Mouse (Mus musculus): ENCODE data around the gene Fshr. TPM values are rescaled to one million over a fixed set of nuclear protein-coding genes. Genes with fewer than 3 reads are reported as not detected.
"Not testable (repeated sequence)": the region's sequence is repeated elsewhere in the genome, so short reads cannot be mapped to it uniquely, and the experiment has no call there.

The Fshr gene
- polyA plus RNA-seq, 1 experiment: not detected

- Histone ChIP-seq H3K27ac (ENCODE audit: insufficient read depth, low read length) (no peak overlapping the region), H3K27me3 (ENCODE audit: control insufficient read depth, insufficient read depth, low read length, poor library complexity, severe bottlenecking) (no peaks in the 10 kb centered on the region), H3K9me3 (replicated peaks; ENCODE audit: control insufficient read depth, insufficient read depth, low read length, poor library complexity, severe bottlenecking) (no peaks in the 10 kb centered on the region), H3K9ac (ENCODE audit: low read depth, poor library complexity, severe bottlenecking) (no peak overlapping the region), H3K4me1 (ENCODE audit: control insufficient read depth, insufficient read depth, low read length) (no peaks in the 10 kb centered on the region), H3K4me3 (ENCODE audit: low read depth, low read length) (no peak overlapping the region), H3K36me3 (ENCODE audit: control insufficient read depth, insufficient read depth, low read length, poor library complexity, severe bottlenecking) (no peaks in the 10 kb centered on the region)
- TF ChIP-seq CTCF (IDR thresholded peaks at IDR 0.05; ENCODE audit: low read depth, low read length): no peak
- TF ChIP-seq EP300 (IDR thresholded peaks at IDR 0.05; ENCODE audit: insufficient read depth, low read depth, low read length): no peak
- TF ChIP-seq POLR2A (IDR thresholded peaks at IDR 0.05; ENCODE audit: insufficient read depth, low read length): no peak
Observed at GRCm38 (mm10) chr17:89144806-89145205, 55.7 kb downstream of the Fshr start.

GRCm38 (mm10) chr17:89120023-89120422 lies 80.5 kb downstream of the Fshr start:
- TF ChIP-seq POLR2A (IDR thresholded peaks at IDR 0.05; ENCODE audit: insufficient read depth, low read length): no peak
- no peak for TF ChIP-seq EP300 (IDR thresholded peaks at IDR 0.05; ENCODE audit: insufficient read depth, low read depth, low read length)
- no peak for TF ChIP-seq CTCF (IDR thresholded peaks at IDR 0.05; ENCODE audit: low read depth, low read length)
- Histone ChIP-seq H3K9me3 (replicated peaks; ENCODE audit: control insufficient read depth, insufficient read depth, low read length, poor library complexity, severe bottlenecking) (no peaks in the 10 kb centered on the region), H3K27me3 (ENCODE audit: control insufficient read depth, insufficient read depth, low read length, poor library complexity, severe bottlenecking) (no peaks in the 10 kb centered on the region), H3K9ac (ENCODE audit: low read depth, poor library complexity, severe bottlenecking) (no peak overlapping the region), H3K36me3 (ENCODE audit: control insufficient read depth, insufficient read depth, low read length, poor library complexity, severe bottlenecking) (no peaks in the 10 kb centered on the region), H3K27ac (ENCODE audit: insufficient read depth, low read length) (no peak overlapping the region), H3K4me1 (ENCODE audit: control insufficient read depth, insufficient read depth, low read length) (no peaks in the 10 kb centered on the region), H3K4me3 (ENCODE audit: low read depth, low read length) (no peak overlapping the region)

GRCm38 (mm10) chr17:89119250-89119649 lies 81.2 kb downstream of the Fshr start:
- Histone ChIP-seq H3K9me3 (replicated peaks; ENCODE audit: control insufficient read depth, insufficient read depth, low read length, poor library complexity, severe bottlenecking) (no peaks in the 10 kb centered on the region), H3K27ac (ENCODE audit: insufficient read depth, low read length) (no peak overlapping the region), H3K4me1 (ENCODE audit: control insufficient read depth, insufficient read depth, low read length) (no peaks in the 10 kb centered on the region), H3K36me3 (ENCODE audit: control insufficient read depth, insufficient read depth, low read length, poor library complexity, severe bottlenecking) (no peaks in the 10 kb centered on the region), H3K9ac (ENCODE audit: low read depth, poor library complexity, severe bottlenecking) (no peak overlapping the region), H3K27me3 (ENCODE audit: control insufficient read depth, insufficient read depth, low read length, poor library complexity, severe bottlenecking) (no peaks in the 10 kb centered on the region), H3K4me3 (ENCODE audit: low read depth, low read length) (no peak overlapping the region)
- no peak for TF ChIP-seq CTCF (IDR thresholded peaks at IDR 0.05; ENCODE audit: low read depth, low read length)
- no peak for TF ChIP-seq EP300 (IDR thresholded peaks at IDR 0.05; ENCODE audit: insufficient read depth, low read depth, low read length)
- TF ChIP-seq POLR2A (IDR thresholded peaks at IDR 0.05; ENCODE audit: insufficient read depth, low read length): no peak

- Histone ChIP-seq H3K9ac (ENCODE audit: low read depth, poor library complexity, severe bottlenecking) (no peak overlapping the region), H3K4me3 (ENCODE audit: low read depth, low read length) (no peak overlapping the region), H3K27me3 (ENCODE audit: control insufficient read depth, insufficient read depth, low read length, poor library complexity, severe bottlenecking) (no peaks in the 10 kb centered on the region), H3K4me1 (ENCODE audit: control insufficient read depth, insufficient read depth, low read length) (no peaks in the 10 kb centered on the region), H3K36me3 (ENCODE audit: control insufficient read depth, insufficient read depth, low read length, poor library complexity, severe bottlenecking) (no peaks in the 10 kb centered on the region), H3K9me3 (replicated peaks; ENCODE audit: control insufficient read depth, insufficient read depth, low read length, poor library complexity, severe bottlenecking) (no peaks in the 10 kb centered on the region), H3K27ac (ENCODE audit: insufficient read depth, low read length) (no peak overlapping the region)
- TF ChIP-seq POLR2A (IDR thresholded peaks at IDR 0.05; ENCODE audit: insufficient read depth, low read length): no peak
- no peak for TF ChIP-seq EP300 (IDR thresholded peaks at IDR 0.05; ENCODE audit: insufficient read depth, low read depth, low read length)
- no peak for TF ChIP-seq CTCF (IDR thresholded peaks at IDR 0.05; ENCODE audit: low read depth, low read length)
Observed at GRCm38 (mm10) chr17:89113944-89114343, 86.5 kb downstream of the Fshr start.

- no peak overlapping the region for H3K4me3 ChIP-seq (ENCODE audit: low read depth, low read length)
- H3K9ac ChIP-seq (ENCODE audit: low read depth, poor library complexity, severe bottlenecking): no peak overlapping the region
- no peak for TF ChIP-seq POLR2A (IDR thresholded peaks at IDR 0.05; ENCODE audit: insufficient read depth, low read length)
- no peak for TF ChIP-seq CTCF (IDR thresholded peaks at IDR 0.05; ENCODE audit: low read depth, low read length)
- no peak for TF ChIP-seq EP300 (IDR thresholded peaks at IDR 0.05; ENCODE audit: insufficient read depth, low read depth, low read length)
- no peaks in the 10 kb centered on the region for H3K27me3 ChIP-seq (ENCODE audit: control insufficient read depth, insufficient read depth, low read length, poor library complexity, severe bottlenecking)
- H3K9me3 ChIP-seq (replicated peaks; ENCODE audit: control insufficient read depth, insufficient read depth, low read length, poor library complexity, severe bottlenecking): no peaks in the 10 kb centered on the region
- H3K27ac ChIP-seq (ENCODE audit: insufficient read depth, low read length): no peak overlapping the region
- H3K36me3 ChIP-seq (ENCODE audit: control insufficient read depth, insufficient read depth, low read length, poor library complexity, severe bottlenecking): no peaks in the 10 kb centered on the region
- H3K4me1 ChIP-seq (ENCODE audit: control insufficient read depth, insufficient read depth, low read length): no peaks in the 10 kb centered on the region
Observed at GRCm38 (mm10) chr17:89100719-89101350, 99.6 kb downstream of the Fshr start.

- H3K9me3 ChIP-seq (replicated peaks; ENCODE audit: control insufficient read depth, insufficient read depth, low read length, poor library complexity, severe bottlenecking); H3K4me3 ChIP-seq (ENCODE audit: low read depth, low read length); H3K9ac ChIP-seq (ENCODE audit: low read depth, poor library complexity, severe bottlenecking); H3K27me3 ChIP-seq (ENCODE audit: control insufficient read depth, insufficient read depth, low read length, poor library complexity, severe bottlenecking); H3K4me1 ChIP-seq (ENCODE audit: control insufficient read depth, insufficient read depth, low read length); H3K36me3 ChIP-seq (ENCODE audit: control insufficient read depth, insufficient read depth, low read length, poor library complexity, severe bottlenecking); H3K27ac ChIP-seq (ENCODE audit: insufficient read depth, low read length): not testable (repeated sequence)
Observed at GRCm38 (mm10) chr17:89099733-89100132, 100.7 kb downstream of the Fshr start.

Data from ES-Bruce4 (cell line).